Mouse (Mus musculus) heart, embryonic 11.5 days (tissue): Measurements from ENCODE around the gene Bud31. TPM values are rescaled to one million over a fixed set of nuclear protein-coding genes. Genes with fewer than 3 reads are reported as not detected.
A peak's percentile ranks its signal among the peaks of the same experiment; 100 is the strongest.
"Not testable (repeated sequence)": the region's sequence is repeated elsewhere in the genome, so short reads cannot be mapped to it uniquely, and the experiment has no call there.

ENCODE experiments used
- ATAC-seq: fragments of 200-750 bp; cut with Nextera tagmentation; replicated peaks from 2 replicates; pipeline ENCODE4 v1.8.0; 2017; ENCODE audit warnings: moderate library complexity; ENCODE audit not compliant: insufficient number of reproducible peaks, low FRiP score, low TSS enrichment
- H3K27ac ChIP-seq: fragments of 300-500 bp; sonication (generic); 2 replicates; pipeline ENCODE4 v1.5.1; 2014; ENCODE audit warnings: mild to moderate bottlenecking, low read depth, low read length
- H3K27me3 ChIP-seq: fragments of 300-500 bp; sonication (generic); 2 replicates; pipeline ENCODE4 v1.6.1; 2014; ENCODE audit warnings: mild to moderate bottlenecking, low read length, mixed read lengths; ENCODE audit not compliant: control insufficient read depth, insufficient read depth
- H3K36me3 ChIP-seq: fragments of 300-500 bp; sonication (generic); 2 replicates; pipeline ENCODE4 v1.6.1; 2014; ENCODE audit warnings: mild to moderate bottlenecking, low read length, moderate library complexity, mixed read lengths; ENCODE audit not compliant: control insufficient read depth, insufficient read depth
- H3K4me1 ChIP-seq: fragments of 300-500 bp; sonication (generic); 2 replicates; pipeline ENCODE4 v1.6.1; 2014; ENCODE audit warnings: low read length; ENCODE audit not compliant: control insufficient read depth, insufficient read depth
- H3K4me2 ChIP-seq: fragments of 300-500 bp; sonication (generic); 2 replicates; pipeline ENCODE4 v1.6.1; 2014; ENCODE audit warnings: mild to moderate bottlenecking, moderate library complexity
- H3K4me3 ChIP-seq: fragments of 300-500 bp; sonication (generic); 2 replicates; pipeline ENCODE4 v1.5.1; 2014; ENCODE audit warnings: low read depth, low read length
- H3K9ac ChIP-seq: fragments of 300-500 bp; sonication (generic); 2 replicates; pipeline ENCODE4 v1.6.1; 2014; ENCODE audit warnings: mild to moderate bottlenecking, low read depth, low read length, moderate library complexity
- H3K9me3 ChIP-seq: fragments of 300-500 bp; sonication (generic); replicated peaks from 2 replicates; pipeline ENCODE4 v1.6.1; 2016; ENCODE audit warnings: low read length; ENCODE audit not compliant: control insufficient read depth
- WGBS: fragments of 180-500 bp; shearing (Covaris S2); extraction: QIAGEN DNeasy Blood & Tissue Kit; methylation state at CpG from one replicate; pipeline ENCODE4 v1.1.7; 2014; ENCODE audit not compliant: insufficient replicate concordance; 5-methylcytosine and 5-hydroxymethylcytosine counted together
- polyA plus RNA-seq: library from polyadenylated mRNA; unstranded; fragments of >200 nt; fragmentation: Nextera tagmentation; extraction: Ambion mirVana; gene quantifications from 2 replicates; pipeline ENCODE4 v1.2.1, GENCODE M21; 2014

The Bud31 gene
- 172 and 179 TPM in 2 replicates for polyA plus RNA-seq

DNA sequence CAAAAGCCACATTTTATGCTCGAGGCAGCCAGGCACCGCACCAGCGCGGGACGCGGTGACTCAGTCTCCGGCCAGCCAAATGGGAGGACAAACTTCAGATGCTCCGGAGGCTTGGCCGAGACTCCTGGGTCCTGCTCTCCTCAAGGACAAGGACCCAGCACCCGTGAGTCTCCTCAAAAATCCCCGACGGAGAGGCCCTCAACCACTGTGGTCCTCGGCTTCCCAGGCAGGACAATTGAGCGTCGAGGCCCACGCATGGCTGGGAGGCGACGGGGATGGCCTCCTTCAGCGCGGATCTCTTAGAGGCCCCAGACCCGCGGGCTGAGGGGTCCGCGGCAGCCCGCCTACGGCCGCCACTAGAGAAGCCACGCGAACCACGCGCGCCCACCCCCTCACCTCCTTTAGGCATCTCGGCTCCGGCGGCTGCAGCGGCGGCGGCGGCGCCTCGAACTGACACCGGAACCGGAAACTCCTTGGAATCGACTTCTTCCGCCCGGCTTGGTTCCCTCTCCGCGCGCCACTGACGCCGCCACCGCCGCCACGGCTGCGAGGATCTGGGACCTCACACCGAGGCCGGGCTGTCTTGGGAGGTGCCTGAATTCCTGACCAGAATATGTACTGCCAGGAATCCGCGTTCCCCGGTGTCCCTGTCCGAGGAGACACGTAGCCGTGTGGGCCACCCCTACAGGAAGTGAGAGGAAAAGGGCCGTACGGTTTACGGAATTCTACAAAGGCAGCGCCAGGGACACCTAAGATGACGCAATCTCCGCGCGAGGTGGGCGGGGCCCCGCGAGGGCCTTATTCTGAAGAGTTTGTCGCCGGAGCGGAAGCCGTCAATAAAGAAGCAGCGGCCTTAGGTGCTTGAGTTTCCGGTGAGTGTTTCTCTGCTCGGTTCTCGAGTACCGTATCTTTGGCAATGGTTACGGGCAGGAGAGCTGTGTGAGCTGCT, at the start of gene Bud31, which contains the start of gene Pdap1:
Bud31 (plus strand) TSS at position 792 of the 949 bp plus-strand sequence.
Pdap1 (minus strand) TSS at position 668 of the 949 bp plus-strand sequence.
- ATAC-seq = peak; percentile 92
- WGBS = under 1% methylated on average over 77 of the region's 84 CpGs

DNA sequence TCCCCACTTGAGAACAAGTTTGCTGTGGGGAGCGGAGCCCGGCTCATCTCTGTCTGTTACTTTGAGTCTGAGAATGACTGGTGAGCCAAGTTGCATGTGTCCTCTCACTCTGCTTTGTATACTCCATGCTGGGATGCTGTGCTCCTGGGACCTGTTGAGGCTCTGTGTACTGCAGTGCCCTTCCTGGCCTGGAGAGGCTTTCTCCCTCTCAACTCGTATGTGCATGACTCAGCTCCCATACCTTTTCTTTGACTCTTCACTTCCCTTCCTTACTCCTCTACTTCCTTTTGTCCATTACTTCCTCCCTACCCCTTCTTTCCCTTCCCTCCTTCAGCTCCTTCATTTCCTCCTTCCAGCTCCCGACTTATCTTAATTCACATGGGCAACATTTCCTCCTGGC, 44.0 kb upstream of the Bud31 start:
- H3K27me3 ChIP-seq = no peaks in the 10 kb centered on the region
- H3K4me1 ChIP-seq = no peaks in the 10 kb centered on the region
- no peaks in the 10 kb centered on the region for H3K9me3 ChIP-seq
- H3K4me3 ChIP-seq = no peak overlapping the region
- peaks cover 45% of the 10 kb centered on the region for H3K36me3 ChIP-seq
- H3K9ac ChIP-seq = no peak overlapping the region
- no peak overlapping the region for H3K4me2 ChIP-seq
- ATAC-seq = no peak
- 85% methylated on average over 4 of the region's 4 CpGs for WGBS
- H3K27ac ChIP-seq = no peak overlapping the region

More for the DNA sequence above, at the start of gene Bud31, which contains the start of gene Pdap1:
- peaks cover 23% of the 10 kb centered on the region for H3K36me3 ChIP-seq
- H3K4me3 ChIP-seq = peak within 1 kb of the TSS; percentile 78
- peak within 1 kb of the TSS; percentile 91 for H3K27ac ChIP-seq
- H3K27me3 ChIP-seq = no peaks in the 10 kb centered on the region
- peaks cover 14% of the 10 kb centered on the region for H3K4me1 ChIP-seq
- peak within 1 kb of the TSS; percentile 91 for H3K4me2 ChIP-seq
- no peaks in the 10 kb centered on the region for H3K9me3 ChIP-seq
- H3K9ac ChIP-seq = peak within 1 kb of the TSS; percentile 95

DNA sequence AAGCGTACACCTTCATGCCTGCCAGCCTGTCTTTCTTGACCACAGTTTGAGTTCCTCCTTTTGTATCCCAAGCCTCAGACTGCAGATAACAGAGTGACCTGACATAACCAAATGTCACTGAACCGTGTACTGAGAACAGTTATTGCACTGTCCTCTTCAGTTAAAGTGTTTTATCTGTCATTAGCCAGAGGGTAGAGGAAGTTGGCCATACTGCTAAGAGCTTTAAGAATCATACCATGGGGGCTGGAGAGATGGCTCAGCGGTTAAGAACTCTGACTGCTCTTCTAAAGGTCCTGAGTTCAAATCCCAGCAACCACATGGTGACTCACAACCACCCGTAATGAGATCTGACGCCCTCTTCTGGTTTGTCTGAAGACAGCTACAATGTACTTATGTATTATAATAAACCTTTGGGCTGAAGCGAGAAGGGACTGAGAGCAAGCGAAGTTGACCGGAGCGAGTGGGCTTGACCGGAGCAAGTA, 41.8 kb upstream of the Bud31 start:
- H3K4me3 ChIP-seq = no peak overlapping the region
- H3K27me3 ChIP-seq = no peaks in the 10 kb centered on the region
- H3K4me1 ChIP-seq = no peaks in the 10 kb centered on the region
- ATAC-seq = no peak
- no peak overlapping the region for H3K4me2 ChIP-seq
- H3K9ac ChIP-seq = no peak overlapping the region
- H3K9me3 ChIP-seq = no peaks in the 10 kb centered on the region
- WGBS = 88% methylated on average over 10 of the region's 10 CpGs
- H3K36me3 ChIP-seq = peaks cover 41% of the 10 kb centered on the region
- no peak overlapping the region for H3K27ac ChIP-seq

DNA sequence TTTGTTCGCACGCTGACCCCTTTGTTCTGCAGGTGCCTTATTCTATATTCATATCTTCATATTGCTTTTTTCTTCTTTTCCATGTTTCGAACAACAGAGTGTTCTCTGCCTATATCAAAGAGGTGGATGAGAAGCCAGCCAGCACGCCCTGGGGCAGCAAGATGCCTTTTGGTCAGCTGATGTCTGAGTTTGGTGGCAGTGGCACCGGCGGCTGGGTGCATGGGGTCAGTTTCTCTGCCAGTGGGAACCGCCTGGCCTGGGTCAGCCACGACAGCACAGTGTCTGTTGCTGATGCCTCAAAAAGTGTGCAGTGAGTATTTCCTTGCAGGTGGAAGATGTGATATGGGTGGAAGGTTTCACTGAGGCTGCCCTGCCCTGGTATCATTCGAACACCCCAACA, 39.2 kb upstream of the Bud31 start:
- H3K9me3 ChIP-seq = no peaks in the 10 kb centered on the region
- no peak overlapping the region for H3K4me2 ChIP-seq
- peaks cover 40% of the 10 kb centered on the region for H3K36me3 ChIP-seq
- no peaks in the 10 kb centered on the region for H3K4me1 ChIP-seq
- no peak for ATAC-seq
- 95% methylated on average over 9 of the region's 9 CpGs for WGBS
- no peak overlapping the region for H3K4me3 ChIP-seq
- H3K27me3 ChIP-seq = no peaks in the 10 kb centered on the region
- H3K9ac ChIP-seq = no peak overlapping the region
- H3K27ac ChIP-seq = no peak overlapping the region

DNA sequence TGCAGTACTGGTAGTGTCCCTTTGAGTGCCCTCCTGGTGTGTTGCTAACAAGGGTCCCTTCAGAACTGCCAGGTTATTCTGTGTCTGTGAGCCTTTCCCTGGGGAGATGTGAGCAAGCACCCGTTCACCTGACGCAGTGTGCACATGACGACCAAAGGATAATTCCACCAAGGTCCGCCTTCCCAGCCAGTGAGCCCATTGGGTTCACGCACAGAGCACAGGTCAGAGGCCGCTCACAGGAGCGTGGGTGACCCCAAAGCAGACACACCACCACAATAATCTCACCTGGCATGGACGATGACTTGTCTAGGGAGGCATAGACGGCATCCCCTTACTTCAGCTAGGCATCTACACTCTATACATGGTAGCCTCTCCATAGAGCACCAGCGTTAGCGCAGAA, 38.7 kb upstream of the Bud31 start:
- H3K9me3 ChIP-seq, H3K9ac ChIP-seq, H3K27ac ChIP-seq, H3K27me3 ChIP-seq, ATAC-seq, H3K4me1 ChIP-seq, H3K4me2 ChIP-seq, H3K4me3 ChIP-seq: not testable (repeated sequence)
- 95% methylated on average over 11 of the region's 11 CpGs for WGBS
- peaks cover 37% of the 10 kb centered on the region for H3K36me3 ChIP-seq

DNA sequence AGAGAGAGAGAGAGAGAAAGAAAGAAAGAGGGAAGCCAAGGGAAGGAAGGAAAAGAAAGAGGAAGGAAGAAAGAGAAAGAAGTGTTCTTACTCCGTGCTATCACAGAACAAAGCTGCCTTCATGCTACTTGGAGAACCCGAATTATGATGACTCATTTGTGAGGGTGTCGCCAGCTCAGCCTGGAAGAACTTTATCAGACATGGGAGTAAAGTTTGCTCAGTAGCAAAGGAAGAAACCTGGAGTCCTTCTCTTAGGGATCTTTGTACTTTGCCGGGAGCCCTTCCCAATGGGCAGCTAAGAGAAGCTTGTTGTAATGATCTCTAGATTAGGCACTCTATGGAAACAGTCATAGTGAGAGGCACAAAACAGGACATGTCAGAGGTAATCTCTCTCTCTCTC, 37.5 kb upstream of the Bud31 start:
- H3K27me3 ChIP-seq = no peaks in the 10 kb centered on the region
- 76% methylated on average over 4 of the region's 4 CpGs for WGBS
- H3K36me3 ChIP-seq = peaks cover 43% of the 10 kb centered on the region
- no peak overlapping the region for H3K27ac ChIP-seq
- no peak overlapping the region for H3K4me3 ChIP-seq
- H3K4me1 ChIP-seq = no peaks in the 10 kb centered on the region
- no peaks in the 10 kb centered on the region for H3K9me3 ChIP-seq
- ATAC-seq = no peak
- H3K9ac ChIP-seq = no peak overlapping the region
- no peak overlapping the region for H3K4me2 ChIP-seq

DNA sequence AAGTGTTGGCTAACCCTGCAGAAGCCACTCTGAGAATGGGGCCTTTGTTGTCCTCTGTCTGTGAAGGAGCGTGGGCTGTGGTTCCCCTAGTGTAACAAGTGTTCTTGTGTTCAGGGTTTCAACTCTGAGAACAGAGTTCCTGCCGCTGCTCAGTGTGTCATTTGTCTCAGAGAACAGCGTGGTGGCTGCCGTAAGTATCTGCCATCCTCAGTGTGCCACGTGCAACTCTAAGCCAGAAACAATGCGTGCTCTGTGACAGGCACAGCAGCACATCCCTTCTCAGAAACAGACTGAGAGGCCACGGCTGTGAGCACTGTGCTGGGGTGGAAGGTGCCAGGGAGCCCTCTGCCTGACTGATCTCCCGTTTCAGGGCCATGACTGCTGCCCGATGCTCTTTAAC, 35.8 kb upstream of the Bud31 start:
- peaks cover 44% of the 10 kb centered on the region for H3K36me3 ChIP-seq
- H3K27me3 ChIP-seq = no peaks in the 10 kb centered on the region
- no peak overlapping the region for H3K27ac ChIP-seq
- H3K4me2 ChIP-seq = no peak overlapping the region
- no peaks in the 10 kb centered on the region for H3K9me3 ChIP-seq
- no peak overlapping the region for H3K9ac ChIP-seq
- no peak for ATAC-seq
- no peak overlapping the region for H3K4me3 ChIP-seq
- WGBS = 85% methylated on average over 9 of the region's 9 CpGs
- no peaks in the 10 kb centered on the region for H3K4me1 ChIP-seq

DNA sequence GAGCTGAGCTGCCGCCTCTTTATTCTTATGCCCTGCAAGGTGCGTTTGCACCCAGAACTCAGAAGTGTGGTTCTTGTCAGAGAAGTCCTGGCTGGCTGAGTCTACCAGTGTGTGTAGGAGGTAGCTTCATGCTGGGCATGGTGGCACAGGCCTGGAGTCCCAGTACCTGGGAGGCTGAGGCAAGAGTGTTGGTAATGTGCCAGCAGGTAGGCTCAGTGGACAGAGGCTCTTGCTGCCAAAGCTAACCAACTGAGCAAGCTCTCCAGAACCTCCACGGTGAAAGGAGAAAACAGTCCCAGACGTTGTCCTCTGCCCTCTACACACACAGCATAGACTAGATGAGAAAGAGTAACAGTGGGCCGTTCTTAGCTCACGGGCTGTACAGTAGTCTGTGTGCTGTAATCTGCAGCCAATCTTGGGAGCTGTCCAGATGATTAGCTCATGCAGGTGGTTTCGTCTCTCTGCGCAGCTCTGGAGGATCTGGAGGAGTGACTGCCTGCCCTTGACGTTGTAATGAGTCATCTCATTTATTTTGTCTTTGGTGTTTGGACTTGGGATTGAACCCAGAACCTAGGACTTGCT, 34.4 kb upstream of the Bud31 start:
- no peak overlapping the region for H3K4me2 ChIP-seq
- WGBS = 85% methylated on average over 9 of the region's 9 CpGs
- H3K9me3 ChIP-seq = no peaks in the 10 kb centered on the region
- no peak overlapping the region for H3K4me3 ChIP-seq
- H3K27me3 ChIP-seq = no peaks in the 10 kb centered on the region
- no peak for ATAC-seq
- no peak overlapping the region for H3K27ac ChIP-seq
- H3K36me3 ChIP-seq = peaks cover 44% of the 10 kb centered on the region
- H3K4me1 ChIP-seq = no peaks in the 10 kb centered on the region
- H3K9ac ChIP-seq = no peak overlapping the region
